Mouse (Mus musculus) inflammation-experienced regulatory T-cells, adult 16 weeks (primary cell): ENCODE measurements around the gene B230104I21Rik. TPM values are rescaled to one million over a fixed set of nuclear protein-coding genes. Genes with fewer than 3 reads are reported as not detected.

Source experiments
- polyA plus RNA-seq: library from polyadenylated mRNA; unstranded; fragments of 100-300 nt; shearing (Covaris generic); gene quantifications from one replicate; pipeline ENCODE4 v1.2.1, GENCODE M21; 2017

B230104I21Rik gene
- not detected for polyA plus RNA-seq

GRCm38 (mm10) chr4:154335761-154336160 lies at the start of gene B230104I21Rik:
Gene B230104I21Rik (plus strand): TSS chr4:154336127.

GRCm38 (mm10) chr4:154301466-154301881 lies 34.5 kb upstream of the B230104I21Rik start, which contains the start of gene Arhgef16:
Gene Arhgef16 (minus strand): TSS chr4:154301676.

Other genes starting within 250 kb of the B230104I21Rik start
- 0.09 TPM for gene Trp73, start 195.9 kb upstream of the B230104I21Rik start, polyA plus RNA-seq
- 40.2 TPM for gene Wrap73, start 193.8 kb upstream of the B230104I21Rik start, polyA plus RNA-seq
- 30.2 TPM for gene Tprgl, start 175.5 kb upstream of the B230104I21Rik start, polyA plus RNA-seq
- 0.10 TPM for gene Megf6, start 165.4 kb upstream of the B230104I21Rik start, polyA plus RNA-seq
- 0.23 TPM for gene Arhgef16, start 34.5 kb upstream of the B230104I21Rik start, polyA plus RNA-seq